Mouse (Mus musculus) regulatory T cell (primary cell): ENCODE data around the gene Notch1.

Experiments
- in situ Hi-C: fragments of 300-600 bp; cut with MboI, MseI; formaldehyde crosslinking; loops from one replicate; pipeline ENCODE4 v1.15.1; 2025; ENCODE audit warnings: high pct_unique_total_duplicates

The Notch1 gene

DNA sequence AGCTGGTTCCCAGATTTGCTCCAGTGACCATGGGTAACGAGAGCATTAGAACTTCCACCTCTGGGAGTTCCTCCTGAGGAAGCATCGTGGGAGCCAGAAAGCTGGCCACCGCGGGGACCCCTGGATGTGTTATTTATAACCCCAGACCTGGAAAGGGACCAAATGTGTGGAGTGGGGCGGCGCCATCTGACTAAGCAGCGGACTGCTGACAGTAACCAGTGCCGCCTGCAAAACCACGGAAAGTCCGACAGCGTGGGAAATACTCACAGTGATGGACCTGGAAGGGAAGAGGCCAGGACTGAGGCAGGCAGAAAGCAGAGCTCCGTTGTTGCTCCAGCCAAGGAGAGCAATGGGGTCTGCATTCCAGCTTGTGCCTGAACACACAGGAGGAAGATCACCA is at the start of gene Notch1:
Notch1 (minus strand) TSS at position 389 of the 400 bp plus-strand sequence.
- in situ Hi-C loops = no loop called here

DNA sequence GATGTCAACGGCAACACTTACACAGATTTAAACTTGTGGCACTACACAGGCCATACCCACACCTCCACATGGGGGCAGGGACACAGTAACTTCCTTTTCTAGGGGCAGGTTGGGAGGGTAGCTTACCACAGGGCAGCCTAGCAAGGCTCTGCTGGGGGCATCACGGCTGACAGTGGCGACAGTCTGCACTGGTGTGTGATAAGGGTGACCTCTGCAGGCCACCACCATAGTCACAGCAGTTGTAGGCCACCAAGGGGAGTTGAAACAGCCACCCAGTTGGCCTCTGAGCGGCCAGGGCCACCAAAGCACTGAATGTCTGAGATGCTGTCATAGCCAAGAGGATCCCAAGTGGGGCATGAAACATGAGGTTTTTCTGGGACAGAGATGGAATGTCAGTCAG is 49.8 kb upstream of the Notch1 start:
- in situ Hi-C loops = no loop called here

GRCm38 (mm10) chr2:26561351-26562016 is 45.0 kb upstream of the Notch1 start:
- in situ Hi-C loops = loop anchor here (5.0 kb wide), 1 partner anchor 109 kb away; no protein-coding TSS in a partner anchor

DNA sequence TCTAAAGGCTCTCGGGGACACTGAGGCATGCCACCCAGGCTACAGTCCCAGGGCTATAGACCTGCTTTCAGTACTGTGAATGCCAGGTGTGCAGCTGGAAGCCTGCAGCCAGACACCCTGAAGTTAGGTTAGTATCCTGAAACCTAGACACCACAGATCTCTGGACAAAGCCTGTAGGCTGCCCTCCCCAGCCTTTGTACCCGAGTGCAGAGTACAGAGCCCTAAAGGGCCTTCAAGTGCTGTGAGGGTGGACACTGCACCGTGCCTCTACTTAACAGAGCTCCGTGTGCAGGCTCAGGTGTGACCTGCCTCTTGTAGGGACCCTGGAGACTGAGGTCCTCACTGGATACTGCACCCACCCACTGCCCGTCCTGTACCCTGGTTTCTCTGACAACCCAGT is 44.0 kb upstream of the Notch1 start:
- in situ Hi-C loops = loop anchor here (5.0 kb wide), 1 partner anchor 108 kb away; no protein-coding TSS in a partner anchor

DNA sequence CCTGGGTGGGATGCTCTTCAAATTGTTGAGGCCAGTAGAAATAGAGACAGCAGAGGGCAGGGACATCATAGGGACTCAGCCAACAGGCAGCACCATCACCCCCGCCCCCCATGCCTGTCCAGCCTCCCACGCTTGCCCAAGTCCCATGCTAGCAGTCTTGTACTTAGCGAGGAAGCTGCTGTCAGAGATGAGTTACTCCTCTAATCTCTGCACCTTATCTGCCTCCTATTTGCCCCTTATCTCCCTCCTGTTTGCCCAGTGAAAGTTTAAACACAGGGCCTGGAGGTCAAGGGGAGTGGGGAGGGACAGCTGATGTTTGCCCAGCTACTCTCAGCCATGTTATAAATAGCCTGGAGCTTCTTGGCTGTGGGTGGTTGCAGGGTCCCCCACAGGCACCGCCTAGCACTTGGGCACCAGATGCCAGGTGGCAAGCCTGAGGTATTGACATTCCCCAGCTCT is 40.1 kb upstream of the Notch1 start:
- in situ Hi-C loops = no loop called here

DNA sequence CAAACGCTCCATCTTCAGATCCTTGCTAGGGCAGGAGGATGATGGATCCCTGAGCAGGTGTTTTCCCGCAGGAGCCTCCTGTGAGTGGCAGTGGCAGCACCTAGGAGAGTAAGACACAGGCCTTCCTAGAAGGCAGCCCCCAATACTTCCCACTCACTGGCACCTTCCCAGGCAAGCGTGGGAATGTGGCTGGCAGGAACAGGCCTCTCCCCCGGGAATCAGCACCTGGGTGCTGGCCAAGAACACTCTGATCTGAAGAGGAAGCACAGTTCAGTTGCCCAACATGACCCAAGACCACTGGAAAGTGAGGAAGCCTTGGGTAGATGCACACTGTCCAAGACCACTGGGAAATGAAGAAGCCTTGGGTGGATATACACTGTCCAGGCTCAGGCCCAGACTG is 38.6 kb upstream of the Notch1 start:
- in situ Hi-C loops = no loop called here

DNA sequence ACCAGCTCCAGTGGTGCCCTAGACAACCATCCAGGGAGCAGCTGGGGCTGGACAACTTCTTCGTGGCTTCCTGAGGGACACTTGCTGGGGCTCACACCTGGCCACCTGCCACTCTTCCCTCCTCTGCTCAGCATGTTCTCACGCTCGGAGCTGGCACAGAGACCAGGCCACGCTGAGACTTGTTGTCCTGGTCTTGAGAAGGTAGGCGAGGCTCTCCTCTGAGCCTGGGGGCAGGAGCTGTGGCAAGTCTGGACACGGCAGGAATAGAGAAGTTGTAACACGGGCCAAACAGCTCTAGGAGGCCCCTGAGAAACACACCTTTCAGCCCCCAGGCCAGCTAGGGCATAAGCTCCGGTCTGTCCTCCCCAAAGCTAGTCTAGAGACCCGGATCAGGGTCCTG is 37.4 kb upstream of the Notch1 start:
- in situ Hi-C loops = no loop called here

DNA sequence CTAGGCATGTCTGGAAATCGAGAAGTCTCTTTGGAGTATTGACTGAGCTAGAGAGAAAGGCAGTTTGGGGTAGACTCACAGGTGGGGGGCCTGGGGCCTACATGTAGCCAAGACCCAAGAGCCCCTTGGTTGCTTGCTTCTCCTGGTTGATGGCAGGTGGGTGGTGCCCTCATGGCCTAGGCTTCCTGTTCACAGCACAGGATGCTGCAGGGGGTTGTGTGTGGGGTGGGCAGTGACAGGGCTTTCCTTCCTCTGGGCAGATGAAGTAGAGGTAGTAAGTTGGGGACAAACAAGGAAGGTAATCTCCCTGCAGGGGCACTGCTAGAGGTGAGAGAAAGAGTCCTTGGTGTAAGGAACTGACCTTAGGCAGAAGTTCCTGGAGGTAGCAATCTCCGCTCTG is 35.6 kb upstream of the Notch1 start:
- in situ Hi-C loops = no loop called here

DNA sequence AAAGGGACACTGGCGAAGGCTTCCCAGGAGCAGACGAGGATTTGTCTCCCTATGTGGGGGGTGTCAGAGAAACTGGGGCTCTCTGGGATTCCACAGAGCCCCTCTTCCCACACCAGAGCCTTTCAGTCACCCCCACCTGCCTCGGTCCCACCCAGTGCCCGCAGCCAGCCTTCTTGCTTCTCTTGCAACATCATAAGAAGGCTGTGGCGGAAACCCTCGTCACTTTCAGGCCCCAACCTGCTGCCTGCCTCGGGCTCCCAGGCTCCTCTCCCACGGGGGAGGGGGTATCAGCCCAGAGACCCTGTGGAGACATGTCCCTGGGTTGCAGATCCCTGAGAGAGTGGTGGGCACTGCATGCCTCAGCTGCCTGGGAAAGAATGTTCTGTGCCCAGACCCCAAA is 35.0 kb upstream of the Notch1 start:
- in situ Hi-C loops = no loop called here

- in situ Hi-C loops = no loop called here
Observed at GRCm38 (mm10) chr2:26550777-26551176, 34.3 kb upstream of the Notch1 start.

- in situ Hi-C loops = no loop called here
Observed at GRCm38 (mm10) chr2:26550205-26550604, 33.7 kb upstream of the Notch1 start.

- in situ Hi-C loops = no loop called here
Observed at GRCm38 (mm10) chr2:26549801-26550200, 33.3 kb upstream of the Notch1 start.

DNA sequence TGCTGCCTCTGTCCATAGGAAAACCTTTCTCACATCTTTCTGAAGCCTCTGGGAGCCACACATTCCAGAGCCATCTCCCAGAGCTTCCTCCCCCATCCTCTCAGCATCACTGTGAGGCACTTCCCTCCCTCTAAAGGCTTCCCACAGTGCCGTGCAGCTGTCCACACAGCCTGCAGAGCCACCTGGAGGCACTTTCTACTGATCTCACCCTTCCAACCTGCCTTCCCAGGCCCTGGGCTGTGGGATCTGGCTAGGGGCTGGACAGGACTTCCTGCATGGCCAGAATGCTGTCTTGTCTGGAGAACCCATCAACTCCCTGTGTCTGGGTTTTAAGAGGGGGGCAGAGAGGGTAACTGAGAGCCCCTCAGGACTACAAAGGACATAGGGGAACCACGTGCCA is 31.0 kb upstream of the Notch1 start:
- in situ Hi-C loops = no loop called here

DNA sequence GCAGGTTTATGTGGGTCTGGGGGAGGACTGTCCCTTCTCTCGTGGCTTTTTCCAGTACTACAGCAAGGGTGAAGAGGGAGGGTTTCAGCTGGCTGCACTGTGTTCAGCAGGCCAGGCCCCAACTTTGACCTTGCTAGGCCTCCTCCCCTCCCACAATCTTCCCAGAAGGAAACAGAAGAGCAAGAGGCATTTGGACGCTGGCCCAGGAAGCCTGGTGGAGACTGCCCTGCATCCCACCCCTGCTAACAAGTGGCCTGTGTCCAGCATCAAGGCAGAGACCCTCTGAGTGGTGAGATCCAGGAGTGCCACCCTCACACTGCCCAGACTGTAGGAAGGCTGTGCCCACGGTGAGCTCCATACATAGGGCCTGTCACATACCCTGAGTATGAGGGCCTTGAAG is 27.8 kb upstream of the Notch1 start:
- in situ Hi-C loops = no loop called here

DNA sequence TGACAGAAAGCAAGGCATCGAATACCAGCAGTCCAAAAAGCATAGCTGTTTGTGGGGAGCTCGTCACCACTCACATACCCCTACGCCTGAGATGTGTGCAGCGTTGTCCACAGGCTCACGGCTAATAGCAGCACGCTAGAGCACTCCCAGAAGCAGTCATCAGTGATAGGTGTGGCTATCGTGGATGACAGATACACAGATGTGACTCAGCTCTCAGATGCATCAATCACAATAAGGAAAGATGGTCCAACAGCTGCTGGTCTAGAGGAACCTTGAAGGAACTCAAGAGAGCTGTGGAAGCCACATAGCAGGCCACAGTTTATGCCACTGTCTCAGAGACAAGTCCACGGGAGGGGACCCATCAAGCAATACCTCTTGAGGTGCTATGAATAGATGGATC is 27.3 kb upstream of the Notch1 start:
- in situ Hi-C loops = no loop called here

DNA sequence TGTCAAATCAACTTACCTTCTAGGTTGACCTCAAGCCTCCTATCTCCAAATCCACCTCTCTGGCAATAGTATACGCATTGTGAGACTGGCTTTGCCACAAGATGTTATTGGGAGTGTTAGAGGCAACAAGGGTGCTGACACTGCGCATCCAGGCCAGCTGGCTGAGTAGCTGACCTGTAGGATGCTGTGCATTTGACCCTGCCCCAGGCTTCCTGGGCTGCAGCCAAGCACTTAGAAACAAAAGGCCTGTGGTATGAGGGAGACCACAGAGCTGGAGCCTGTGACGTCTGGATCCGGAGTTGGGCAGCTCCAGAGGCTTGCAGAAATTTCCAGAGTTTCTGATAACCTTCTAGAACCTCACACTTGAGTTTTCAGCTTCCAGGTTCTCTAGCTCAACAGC is 26.7 kb upstream of the Notch1 start:
- in situ Hi-C loops = no loop called here

GRCm38 (mm10) chr2:26541258-26541910 is 24.9 kb upstream of the Notch1 start:
- in situ Hi-C loops = no loop called here

- in situ Hi-C loops = no loop called here
Observed at GRCm38 (mm10) chr2:26540721-26541120, 24.3 kb upstream of the Notch1 start.

GRCm38 (mm10) chr2:26539516-26539915 is 23.1 kb upstream of the Notch1 start:
- in situ Hi-C loops = no loop called here

- in situ Hi-C loops = no loop called here
Observed at GRCm38 (mm10) chr2:26535517-26536045, 19.1 kb upstream of the Notch1 start.

DNA sequence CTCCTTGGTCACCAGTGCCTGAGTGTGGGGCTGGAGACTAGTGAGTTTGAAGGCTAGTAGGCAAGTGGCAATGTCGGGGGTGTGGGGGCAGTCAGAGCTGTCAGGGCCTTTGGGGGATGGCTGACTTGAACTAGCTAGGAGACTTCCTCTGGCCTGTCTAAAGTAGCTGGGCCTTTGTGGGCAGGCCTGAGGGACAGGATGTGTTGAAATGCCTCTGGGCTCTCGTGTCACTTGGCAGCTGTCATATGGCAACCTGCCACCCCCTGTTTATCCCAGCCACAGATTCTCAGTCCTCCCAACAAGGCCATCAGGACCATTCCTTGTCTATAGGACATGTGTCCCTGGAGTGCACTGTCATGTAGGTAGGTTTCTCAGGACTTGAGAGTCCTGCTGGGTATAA is 18.2 kb upstream of the Notch1 start:
- in situ Hi-C loops = no loop called here

- in situ Hi-C loops = no loop called here
Observed at GRCm38 (mm10) chr2:26534161-26534560, 17.7 kb upstream of the Notch1 start.

GRCm38 (mm10) chr2:26533249-26533648 is 16.8 kb upstream of the Notch1 start:
- in situ Hi-C loops = no loop called here
